Mouse (Mus musculus): ENCODE measurements at regions not wholly inside any gene's neighbourhood (a gene's known extent, or its start where the extent isn't known, plus 50 kb on each side); places are given as distances from the start of the nearest gene placed in this dataset.

GRCm38 (mm10) chr11:25518131-25518530 lies 692.4 kb downstream of the 5730522E02Rik start:
- 96% methylated on average over 1 of the region's 1 CpGs for WGBS
- no peak for ATAC-seq (ENCODE audit: low FRiP score, low TSS enrichment)
- no peak overlapping the region for H3K4me3 ChIP-seq (ENCODE audit: low read depth, low read length)

GRCm38 (mm10) chr11:25505500-25505899 lies 705.1 kb downstream of the 5730522E02Rik start:
- WGBS: 80% methylated on average over 3 of the region's 3 CpGs
- DNase-seq (ENCODE audit: low spot score): no peak
- ATAC-seq (ENCODE audit: low FRiP score, low TSS enrichment): no peak
- no peak for TF ChIP-seq CTCF (IDR thresholded peaks at IDR 0.05; ENCODE audit: low read depth)
- Histone ChIP-seq H3K27me3 (ENCODE audit: control insufficient read depth, insufficient read depth, low read length) (no peaks in the 10 kb centered on the region), H3K9ac (ENCODE audit: low read length) (no peak overlapping the region), H3K4me3 (ENCODE audit: low read depth, low read length) (no peak overlapping the region), H3K4me2 (replicated peaks; ENCODE audit: low read depth) (no peak overlapping the region), H3K4me1 (replicated peaks; ENCODE audit: control insufficient read depth, insufficient read depth) (no peaks in the 10 kb centered on the region), H3K9me3 (ENCODE audit: control insufficient read depth, low read length) (no peaks in the 10 kb centered on the region), H3K27ac (replicated peaks) (no peak overlapping the region), H3K36me3 (ENCODE audit: control insufficient read depth, insufficient read depth, low read length) (no peaks in the 10 kb centered on the region)

More at GRCm38 (mm10) chr11:25518131-25518530, 692.4 kb downstream of the 5730522E02Rik start:
- no peak overlapping the region for H3K4me2 ChIP-seq (replicated peaks; ENCODE audit: low read depth)
- TF ChIP-seq EP300 (optimal IDR thresholded peaks at IDR 0.05) (no peak), CTCF (IDR thresholded peaks at IDR 0.05; ENCODE audit: low read depth) (no peak)
- no peaks in the 10 kb centered on the region for H3K36me3 ChIP-seq (ENCODE audit: control insufficient read depth, insufficient read depth, low read length)
- no peaks in the 10 kb centered on the region for H3K9me3 ChIP-seq (ENCODE audit: control insufficient read depth, low read length)
- no peaks in the 10 kb centered on the region for H3K27me3 ChIP-seq (ENCODE audit: control insufficient read depth, insufficient read depth, low read length)
- no peak for DNase-seq (ENCODE audit: low spot score)
- H3K9ac ChIP-seq (ENCODE audit: low read length): no peak overlapping the region
- no peaks in the 10 kb centered on the region for H3K4me1 ChIP-seq (replicated peaks; ENCODE audit: control insufficient read depth, insufficient read depth)
- H3K27ac ChIP-seq (replicated peaks): no peak overlapping the region

- WGBS: 48% methylated on average over 2 of the region's 2 CpGs
- TF ChIP-seq CTCF (IDR thresholded peaks at IDR 0.05; ENCODE audit: low read depth): no peak
- TF ChIP-seq EP300 (optimal IDR thresholded peaks at IDR 0.05): no peak
- Histone ChIP-seq H3K36me3 (ENCODE audit: control insufficient read depth, insufficient read depth, low read length) (no peaks in the 10 kb centered on the region), H3K4me1 (replicated peaks; ENCODE audit: control insufficient read depth, insufficient read depth) (no peaks in the 10 kb centered on the region), H3K27ac (replicated peaks) (no peak overlapping the region), H3K9ac (ENCODE audit: low read length) (no peak overlapping the region), H3K27me3 (ENCODE audit: control insufficient read depth, insufficient read depth, low read length) (no peaks in the 10 kb centered on the region), H3K4me2 (replicated peaks; ENCODE audit: low read depth) (no peak overlapping the region), H3K4me3 (ENCODE audit: low read depth, low read length) (no peak overlapping the region), H3K9me3 (ENCODE audit: control insufficient read depth, low read length) (no peaks in the 10 kb centered on the region)
- ATAC-seq (ENCODE audit: low FRiP score, low TSS enrichment): no peak
- DNase-seq (ENCODE audit: low spot score): no peak
Measured at GRCm38 (mm10) chr11:25473682-25474365, 736.7 kb downstream of the 5730522E02Rik start.

GRCm38 (mm10) chr11:25469819-25470218 lies 740.7 kb downstream of the 5730522E02Rik start:
- no peak for ATAC-seq (ENCODE audit: low FRiP score, low TSS enrichment)
- Histone ChIP-seq H3K27me3 (ENCODE audit: control insufficient read depth, insufficient read depth, low read length) (no peaks in the 10 kb centered on the region), H3K9ac (ENCODE audit: low read length) (no peak overlapping the region), H3K4me1 (replicated peaks; ENCODE audit: control insufficient read depth, insufficient read depth) (no peaks in the 10 kb centered on the region), H3K36me3 (ENCODE audit: control insufficient read depth, insufficient read depth, low read length) (no peaks in the 10 kb centered on the region), H3K4me2 (replicated peaks; ENCODE audit: low read depth) (no peak overlapping the region), H3K4me3 (ENCODE audit: low read depth, low read length) (no peak overlapping the region), H3K9me3 (ENCODE audit: control insufficient read depth, low read length) (no peaks in the 10 kb centered on the region), H3K27ac (replicated peaks) (no peak overlapping the region)
- TF ChIP-seq EP300 (optimal IDR thresholded peaks at IDR 0.05): no peak
- TF ChIP-seq CTCF (IDR thresholded peaks at IDR 0.05; ENCODE audit: low read depth): no peak
- WGBS: 90% methylated on average over 6 of the region's 6 CpGs
- DNase-seq (ENCODE audit: low spot score): no peak

- Histone ChIP-seq H3K27ac (replicated peaks) (no peak overlapping the region), H3K27me3 (ENCODE audit: control insufficient read depth, insufficient read depth, low read length) (no peaks in the 10 kb centered on the region), H3K9ac (ENCODE audit: low read length) (no peak overlapping the region), H3K4me3 (ENCODE audit: low read depth, low read length) (no peak overlapping the region), H3K4me2 (replicated peaks; ENCODE audit: low read depth) (no peak overlapping the region), H3K36me3 (ENCODE audit: control insufficient read depth, insufficient read depth, low read length) (no peaks in the 10 kb centered on the region), H3K4me1 (replicated peaks; ENCODE audit: control insufficient read depth, insufficient read depth) (no peaks in the 10 kb centered on the region), H3K9me3 (ENCODE audit: control insufficient read depth, low read length) (no peaks in the 10 kb centered on the region)
- DNase-seq (ENCODE audit: low spot score) (no peak), ATAC-seq (ENCODE audit: low FRiP score, low TSS enrichment) (no peak)
- 48% methylated on average over 1 of the region's 1 CpGs for WGBS
- TF ChIP-seq EP300 (optimal IDR thresholded peaks at IDR 0.05): no peak
- TF ChIP-seq CTCF (IDR thresholded peaks at IDR 0.05; ENCODE audit: low read depth): no peak
Measured at GRCm38 (mm10) chr11:25437206-25437605, 773.4 kb downstream of the 5730522E02Rik start.

- Histone ChIP-seq H3K9me3 (ENCODE audit: control insufficient read depth, low read length) (no peaks in the 10 kb centered on the region), H3K27me3 (ENCODE audit: control insufficient read depth, insufficient read depth, low read length) (no peaks in the 10 kb centered on the region), H3K36me3 (ENCODE audit: control insufficient read depth, insufficient read depth, low read length) (no peaks in the 10 kb centered on the region), H3K4me2 (replicated peaks; ENCODE audit: low read depth) (no peak overlapping the region), H3K4me1 (replicated peaks; ENCODE audit: control insufficient read depth, insufficient read depth) (no peaks in the 10 kb centered on the region), H3K4me3 (ENCODE audit: low read depth, low read length) (no peak overlapping the region), H3K27ac (replicated peaks) (no peak overlapping the region), H3K9ac (ENCODE audit: low read length) (no peak overlapping the region)
- DNase-seq (ENCODE audit: low spot score): no peak
- TF ChIP-seq EP300 (optimal IDR thresholded peaks at IDR 0.05) (no peak), CTCF (IDR thresholded peaks at IDR 0.05; ENCODE audit: low read depth) (peak; percentile 47)
- 46% methylated on average over 1 of the region's 1 CpGs for WGBS
- no peak for ATAC-seq (ENCODE audit: low FRiP score, low TSS enrichment)
Measured at GRCm38 (mm10) chr11:25435645-25436044, 774.9 kb downstream of the 5730522E02Rik start.

Measured in stomach, postnatal 0 days (tissue).